Mouse (Mus musculus): Measurements from ENCODE around the gene Man1a2. TPM values are rescaled to one million over a fixed set of nuclear protein-coding genes. Genes with fewer than 3 reads are reported as not detected.

The Man1a2 gene
- polyA plus RNA-seq, 1 experiment, result 4.4 TPM

DNA sequence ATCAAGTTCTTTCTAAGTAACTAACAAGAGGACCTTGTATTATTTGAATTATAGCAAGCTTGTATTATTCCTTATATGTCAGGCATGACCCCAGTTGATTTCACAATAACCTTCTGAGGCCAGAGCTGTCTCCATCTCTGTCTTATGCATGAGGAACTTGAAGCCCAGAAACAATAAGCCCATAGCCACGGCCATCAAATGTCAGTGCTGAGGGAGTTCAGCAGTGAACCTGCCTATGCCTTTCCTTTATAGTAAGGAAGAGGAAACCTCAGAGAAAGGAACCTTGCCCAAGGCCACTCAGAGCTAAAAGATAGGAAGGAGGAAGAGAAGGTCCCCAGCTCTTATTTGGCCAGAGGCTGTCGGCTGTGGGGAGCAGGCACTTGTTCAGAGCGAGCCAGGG, 150.9 kb downstream of the Man1a2 start:
- Histone ChIP-seq H3K36me3 (ENCODE audit: control insufficient read depth, insufficient read depth, low read length) (no peaks in the 10 kb centered on the region), H3K4me1 (ENCODE audit: control insufficient read depth, insufficient read depth, insufficient read length) (no peaks in the 10 kb centered on the region), H3K27ac (ENCODE audit: insufficient read depth, low read length) (no peak overlapping the region), H3K4me3 (ENCODE audit: extremely low read depth, insufficient read depth, insufficient read length) (no peak overlapping the region), H3K27me3 (ENCODE audit: control insufficient read depth, insufficient read depth, low read length) (no peaks in the 10 kb centered on the region)
- DNase-seq (ENCODE audit: low read depth in 1 of 2, low spot score in 2 of 2), result no peak
- no peak for TF ChIP-seq POLR2A (IDR thresholded peaks at IDR 0.05; ENCODE audit: low read depth, low read length)
- no peak for TF ChIP-seq CTCF (IDR thresholded peaks at IDR 0.05; ENCODE audit: extremely low read depth, insufficient read depth, insufficient read length, insufficient replicate concordance)
- 42% methylated on average over 3 of the region's 3 CpGs for WGBS

DNA sequence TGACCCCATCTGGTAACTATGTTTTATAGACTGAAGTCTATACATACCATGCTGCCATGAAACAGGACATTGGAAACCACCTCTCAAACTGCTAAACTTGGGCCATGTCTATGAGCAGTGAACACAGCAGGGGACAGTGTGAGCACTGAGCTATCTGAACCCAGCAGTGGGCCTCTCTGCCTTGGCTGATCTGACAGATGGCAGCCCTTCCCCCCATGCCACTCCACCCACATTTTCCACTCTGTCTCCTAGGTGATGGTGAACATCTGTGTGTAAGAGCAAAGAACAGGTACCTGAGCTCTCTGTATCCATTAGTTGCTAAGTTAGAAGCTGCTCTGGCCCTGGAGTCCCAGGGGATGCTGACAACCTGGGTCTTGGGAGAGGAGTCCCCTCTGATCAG, 151.9 kb downstream of the Man1a2 start:
- Histone ChIP-seq H3K4me1 (ENCODE audit: control insufficient read depth, insufficient read depth, insufficient read length) (no peaks in the 10 kb centered on the region), H3K4me3 (ENCODE audit: extremely low read depth, insufficient read depth, insufficient read length) (no peak overlapping the region), H3K27me3 (ENCODE audit: control insufficient read depth, insufficient read depth, low read length) (no peaks in the 10 kb centered on the region), H3K36me3 (ENCODE audit: control insufficient read depth, insufficient read depth, low read length) (no peaks in the 10 kb centered on the region), H3K27ac (ENCODE audit: insufficient read depth, low read length) (no peak overlapping the region)
- TF ChIP-seq CTCF (IDR thresholded peaks at IDR 0.05; ENCODE audit: extremely low read depth, insufficient read depth, insufficient read length, insufficient replicate concordance) (no peak), POLR2A (IDR thresholded peaks at IDR 0.05; ENCODE audit: low read depth, low read length) (no peak)
- DNase-seq (ENCODE audit: low read depth in 1 of 2, low spot score in 2 of 2), result no peak

DNA sequence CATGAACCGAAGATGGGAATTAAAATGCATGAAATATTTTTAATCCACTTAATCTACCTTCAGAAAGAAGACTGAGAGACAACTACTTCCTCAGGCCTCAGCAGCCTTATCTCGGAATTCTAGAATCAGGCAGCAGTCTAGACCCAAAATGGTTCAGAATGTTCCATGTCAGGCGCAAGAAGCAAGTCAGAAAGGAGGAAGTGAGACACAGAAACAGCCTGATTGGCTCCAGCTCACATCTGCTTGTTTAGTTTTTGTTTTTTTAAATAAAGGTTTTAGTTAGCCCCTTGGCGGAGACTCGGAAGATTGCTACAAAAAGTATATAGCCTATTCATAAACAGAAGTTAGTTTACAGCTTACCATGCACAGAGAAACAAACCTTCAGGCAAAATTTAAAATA, 154.4 kb downstream of the Man1a2 start:
- Histone ChIP-seq H3K27me3 (ENCODE audit: control insufficient read depth, insufficient read depth, low read length) (no peaks in the 10 kb centered on the region), H3K4me1 (ENCODE audit: control insufficient read depth, insufficient read depth, insufficient read length) (no peaks in the 10 kb centered on the region), H3K36me3 (ENCODE audit: control insufficient read depth, insufficient read depth, low read length) (no peaks in the 10 kb centered on the region), H3K4me3 (ENCODE audit: extremely low read depth, insufficient read depth, insufficient read length) (no peak overlapping the region), H3K27ac (ENCODE audit: insufficient read depth, low read length) (no peak overlapping the region)
- no peak for DNase-seq (ENCODE audit: low read depth in 1 of 2, low spot score in 2 of 2)
- 84% methylated on average over 5 of the region's 5 CpGs for WGBS
- TF ChIP-seq POLR2A (IDR thresholded peaks at IDR 0.05; ENCODE audit: low read depth, low read length), result no peak

DNA sequence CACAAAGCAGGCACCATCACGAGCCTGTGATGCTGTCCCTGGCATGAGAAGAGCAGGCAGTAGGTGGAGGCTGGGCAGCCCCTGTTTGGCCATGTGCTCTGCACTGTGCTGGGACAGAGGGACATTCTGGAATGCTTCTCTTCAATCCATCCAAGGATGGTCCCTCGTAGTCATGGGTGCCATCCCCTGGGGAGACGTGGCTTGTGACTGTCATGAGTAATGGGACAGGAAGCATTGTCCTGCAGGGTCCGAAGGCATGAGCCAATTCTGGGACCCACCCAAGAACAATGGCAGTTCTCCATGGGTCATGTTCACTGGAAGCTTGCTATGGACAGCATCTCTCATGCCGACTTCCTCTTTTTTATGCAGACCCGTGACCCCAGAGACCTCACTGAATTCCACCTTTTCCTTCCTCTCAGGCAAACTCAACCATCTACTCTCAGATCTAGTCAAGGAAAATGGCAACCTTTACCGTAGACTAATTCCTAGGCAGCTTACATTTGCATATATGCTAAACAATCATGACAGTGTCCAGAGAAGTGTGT, 155.0 kb downstream of the Man1a2 start:
- TF ChIP-seq POLR2A (IDR thresholded peaks at IDR 0.05; ENCODE audit: low read depth, low read length), result no peak
- TF ChIP-seq CTCF (IDR thresholded peaks at IDR 0.05; ENCODE audit: extremely low read depth, insufficient read depth, insufficient read length, insufficient replicate concordance), result no peak
- DNase-seq (ENCODE audit: low read depth in 1 of 2, low spot score in 2 of 2), result no peak
- WGBS, result 62% methylated on average over 7 of the region's 7 CpGs
- Histone ChIP-seq H3K4me1 (ENCODE audit: control insufficient read depth, insufficient read depth, insufficient read length) (no peaks in the 10 kb centered on the region), H3K27ac (ENCODE audit: insufficient read depth, low read length) (no peak overlapping the region), H3K36me3 (ENCODE audit: control insufficient read depth, insufficient read depth, low read length) (no peaks in the 10 kb centered on the region), H3K4me3 (ENCODE audit: extremely low read depth, insufficient read depth, insufficient read length) (no peak overlapping the region), H3K27me3 (ENCODE audit: control insufficient read depth, insufficient read depth, low read length) (no peaks in the 10 kb centered on the region)

DNA sequence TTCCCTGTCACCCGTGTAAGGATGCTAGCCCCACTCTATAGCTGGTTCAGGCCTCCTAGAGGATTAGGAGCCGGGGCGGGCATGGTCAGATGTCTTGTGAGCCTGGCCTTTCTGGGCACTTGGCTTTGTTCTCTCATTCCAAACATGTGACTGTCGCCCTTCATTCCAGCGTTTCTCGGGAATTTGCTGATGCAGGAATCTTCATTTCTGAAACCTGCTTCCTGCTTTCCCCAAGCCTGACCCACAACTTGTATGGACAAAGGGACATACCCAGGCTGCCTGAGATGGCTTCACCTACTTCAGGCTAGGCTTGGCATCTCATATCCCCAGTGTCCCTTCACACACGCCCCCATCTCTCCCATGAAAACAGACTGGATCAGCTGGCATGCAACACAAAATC, 162.6 kb downstream of the Man1a2 start:
- H3K4me1 ChIP-seq (ENCODE audit: control insufficient read depth, insufficient read depth, insufficient read length), result no peaks in the 10 kb centered on the region
- DNase-seq (ENCODE audit: low read depth in 1 of 2, low spot score in 2 of 2), result no peak
- no peak overlapping the region for H3K27ac ChIP-seq (ENCODE audit: insufficient read depth, low read length)
- 88% methylated on average over 7 of the region's 7 CpGs for WGBS
- H3K4me3 ChIP-seq (ENCODE audit: extremely low read depth, insufficient read depth, insufficient read length), result no peak overlapping the region
- no peaks in the 10 kb centered on the region for H3K27me3 ChIP-seq (ENCODE audit: control insufficient read depth, insufficient read depth, low read length)
- TF ChIP-seq POLR2A (IDR thresholded peaks at IDR 0.05; ENCODE audit: low read depth, low read length) (no peak), CTCF (IDR thresholded peaks at IDR 0.05; ENCODE audit: extremely low read depth, insufficient read depth, insufficient read length, insufficient replicate concordance) (no peak)
- no peaks in the 10 kb centered on the region for H3K36me3 ChIP-seq (ENCODE audit: control insufficient read depth, insufficient read depth, low read length)

DNA sequence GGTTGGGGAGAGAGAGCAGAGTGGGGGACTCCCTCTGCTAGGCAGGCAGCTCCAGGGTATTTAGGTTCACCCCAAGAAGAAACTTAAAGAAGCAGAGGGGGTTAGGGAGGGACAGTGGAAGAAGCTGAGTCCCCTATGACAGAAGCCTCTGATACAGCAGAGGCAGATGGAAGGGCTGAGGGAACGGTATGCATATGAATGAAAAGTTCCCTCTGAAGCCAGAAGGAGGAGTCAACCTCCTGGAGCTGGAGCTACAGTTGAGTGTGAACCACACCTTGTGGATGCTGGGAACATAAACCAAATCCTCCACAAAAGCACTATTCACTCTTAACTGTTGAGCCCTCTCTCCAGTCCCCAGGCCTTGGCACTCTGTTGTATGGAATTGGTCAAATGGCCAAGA, 163.7 kb downstream of the Man1a2 start:
- WGBS, result 91% methylated on average over 1 of the region's 1 CpGs
- H3K4me3 ChIP-seq (ENCODE audit: extremely low read depth, insufficient read depth, insufficient read length), result no peak overlapping the region
- TF ChIP-seq POLR2A (IDR thresholded peaks at IDR 0.05; ENCODE audit: low read depth, low read length) (no peak), CTCF (IDR thresholded peaks at IDR 0.05; ENCODE audit: extremely low read depth, insufficient read depth, insufficient read length, insufficient replicate concordance) (no peak)
- no peak for DNase-seq (ENCODE audit: low read depth in 1 of 2, low spot score in 2 of 2)
- H3K36me3 ChIP-seq (ENCODE audit: control insufficient read depth, insufficient read depth, low read length), result no peaks in the 10 kb centered on the region
- no peaks in the 10 kb centered on the region for H3K27me3 ChIP-seq (ENCODE audit: control insufficient read depth, insufficient read depth, low read length)
- H3K4me1 ChIP-seq (ENCODE audit: control insufficient read depth, insufficient read depth, insufficient read length), result no peaks in the 10 kb centered on the region
- H3K27ac ChIP-seq (ENCODE audit: insufficient read depth, low read length), result no peak overlapping the region

DNA sequence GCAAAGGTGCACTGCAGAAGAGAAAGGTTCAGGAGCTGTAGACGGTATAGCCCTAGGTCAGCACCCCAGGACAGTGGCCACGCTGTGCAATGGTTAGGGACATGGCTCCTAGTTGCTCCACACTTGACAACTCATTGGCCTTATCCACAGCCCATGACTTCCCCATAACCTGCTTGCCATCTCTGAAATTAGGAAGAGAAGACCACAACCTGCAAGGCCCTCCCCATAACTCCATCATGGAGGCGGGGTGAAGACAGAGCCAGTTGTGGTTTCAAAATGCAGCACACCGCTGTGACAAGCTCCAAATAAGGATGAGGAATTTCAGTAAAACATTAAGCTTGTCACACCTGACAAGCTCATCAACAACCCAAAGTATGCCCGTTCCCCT, 169.6 kb downstream of the Man1a2 start:
- no peak overlapping the region for H3K27ac ChIP-seq (ENCODE audit: insufficient read depth, low read length)
- no peaks in the 10 kb centered on the region for H3K36me3 ChIP-seq (ENCODE audit: control insufficient read depth, insufficient read depth, low read length)
- TF ChIP-seq CTCF (IDR thresholded peaks at IDR 0.05; ENCODE audit: extremely low read depth, insufficient read depth, insufficient read length, insufficient replicate concordance), result no peak
- no peak for TF ChIP-seq POLR2A (IDR thresholded peaks at IDR 0.05; ENCODE audit: low read depth, low read length)
- WGBS, result 47% methylated on average over 5 of the region's 5 CpGs
- H3K4me1 ChIP-seq (ENCODE audit: control insufficient read depth, insufficient read depth, insufficient read length), result no peaks in the 10 kb centered on the region
- no peaks in the 10 kb centered on the region for H3K27me3 ChIP-seq (ENCODE audit: control insufficient read depth, insufficient read depth, low read length)
- no peak for DNase-seq (ENCODE audit: low read depth in 1 of 2, low spot score in 2 of 2)
- no peak overlapping the region for H3K4me3 ChIP-seq (ENCODE audit: extremely low read depth, insufficient read depth, insufficient read length)
